Comparison of ENCODE assay signal across 24 mouse cellular contexts in the genomic region with DNA sequence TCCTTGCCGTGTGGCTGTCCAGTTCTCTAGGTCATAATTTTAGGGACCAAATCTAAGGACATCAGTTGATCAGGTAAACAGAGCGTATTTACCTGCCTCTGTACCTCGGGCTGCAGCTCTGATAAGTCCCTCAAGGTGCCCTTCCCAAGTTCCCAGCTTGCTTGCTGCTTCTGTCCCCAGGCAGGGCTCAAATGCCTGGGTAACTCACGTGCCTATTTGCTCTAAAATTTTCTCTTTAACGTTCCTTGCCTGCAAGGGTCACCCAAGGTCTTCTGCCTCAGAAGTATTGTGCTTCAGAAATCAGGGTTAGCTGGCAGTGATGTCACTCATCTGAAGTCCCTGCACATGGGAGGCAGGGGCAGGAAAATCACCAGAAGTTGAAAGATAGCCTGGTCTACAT. TPM values are rescaled to one million over a fixed set of nuclear protein-coding genes. Genes with fewer than 3 reads are reported as not detected.
DNase-seq lines count a peak whose midpoint lies in the region; ATAC-seq lines count a peak whose summit lies in the region.
"Had no signal": no experiment of that assay in that cellular context is flagged by ENCODE, and none has a peak within 500 bp of the region (broad histone marks: within the 10 kb centered on the region; RNA-seq: fewer than 3 reads in every experiment).

No protein-coding gene starts in this region.

- no peaks in the 10 kb centered on the region for H3K36me3 ChIP-seq in heart, embryonic 10.5 days
- H3K36me3 ChIP-seq in heart, embryonic 12.5 days: no peaks in the 10 kb centered on the region
- H3K36me3 ChIP-seq in kidney, embryonic 16.5 days (ENCODE audit: insufficient read depth, low read length): no peaks in the 10 kb centered on the region
- H3K36me3 ChIP-seq: embryonic facial prominence, embryonic 12.5 days; forebrain, embryonic 15.5 days; hindbrain, embryonic 13.5 days had no signal

- H3K9me3 ChIP-seq in heart, embryonic 10.5 days: no peaks in the 10 kb centered on the region
- no peaks in the 10 kb centered on the region for H3K9me3 ChIP-seq in heart, embryonic 12.5 days (replicated peaks)
- H3K9me3 ChIP-seq in kidney, embryonic 16.5 days (ENCODE audit: low read length): no peaks in the 10 kb centered on the region
- H3K9me3 ChIP-seq: embryonic facial prominence, embryonic 12.5 days; forebrain, embryonic 15.5 days; hindbrain, embryonic 13.5 days had no signal

- no peaks in the 10 kb centered on the region for H3K4me1 ChIP-seq in heart, embryonic 10.5 days
- H3K4me1 ChIP-seq in heart, embryonic 12.5 days (replicated peaks): peaks cover 26% of the 10 kb centered on the region
- no peaks in the 10 kb centered on the region for H3K4me1 ChIP-seq in kidney, embryonic 16.5 days (ENCODE audit: insufficient read depth, low read length)
- H3K4me1 ChIP-seq: embryonic facial prominence, embryonic 12.5 days; forebrain, embryonic 15.5 days; hindbrain, embryonic 13.5 days had no signal

- no peak for ATAC-seq in heart, embryonic 12.5 days (ENCODE audit: insufficient number of reproducible peaks, low FRiP score)
- ATAC-seq in kidney, embryonic 16.5 days (ENCODE audit: low FRiP score, low TSS enrichment): no peak
- ATAC-seq: activated CD4-positive, CD25-positive, alpha-beta regulatory T cell, adult 4 months; forebrain, embryonic 15.5 days; hindbrain, postnatal 0 days had no signal

- no peak for DNase-seq in heart, embryonic 10.5 days (ENCODE audit: low spot score)
- peak; percentile 26 for DNase-seq in heart, postnatal 4 days
- DNase-seq in heart, adult 9 months (ENCODE audit: low spot score in 2 of 2): no peak
- peak; percentile 32 for DNase-seq in kidney, postnatal 14 days
- DNase-seq: adrenal gland, postnatal 14 days; cerebellum, adult 11-12 months; cerebellum, adult 9-10 months; cerebellum, postnatal 25 days; gastrocnemius, postnatal 36 days had no signal

- peak overlapping the region; percentile 44; the same call in 1 of the 2 replicates for H3K27ac ChIP-seq in heart, embryonic 10.5 days
- H3K27ac ChIP-seq in heart, embryonic 12.5 days (ENCODE audit: poor library complexity, severe bottlenecking): no peak overlapping the region
- no peak overlapping the region for H3K27ac ChIP-seq in kidney, embryonic 16.5 days (ENCODE audit: low read length)
- H3K27ac ChIP-seq: embryonic facial prominence, embryonic 12.5 days; forebrain, embryonic 15.5 days; hindbrain, embryonic 13.5 days; hindbrain, postnatal 0 days had no signal

- H3K4me3 ChIP-seq in heart, embryonic 10.5 days: no peak overlapping the region
- no peak overlapping the region for H3K4me3 ChIP-seq in heart, embryonic 12.5 days
- no peak overlapping the region for H3K4me3 ChIP-seq in kidney, embryonic 16.5 days (ENCODE audit: low read length)
- H3K4me3 ChIP-seq: embryonic facial prominence, embryonic 12.5 days; forebrain, embryonic 15.5 days; hindbrain, embryonic 13.5 days had no signal

- 50% methylated on average over 5 of the region's 5 CpGs for WGBS in heart, embryonic 10.5 days
- WGBS in heart, embryonic 12.5 days: 40% methylated on average over 5 of the region's 5 CpGs
- WGBS in kidney, embryonic 16.5 days: 55% methylated on average over 5 of the region's 5 CpGs

- H3K9ac ChIP-seq in heart, embryonic 12.5 days: no peak overlapping the region
- no peak overlapping the region for H3K9ac ChIP-seq in kidney, embryonic 16.5 days (replicated peaks; ENCODE audit: low read length)
- H3K9ac ChIP-seq: embryonic facial prominence, embryonic 12.5 days; forebrain, embryonic 15.5 days; hindbrain, embryonic 13.5 days had no signal

- H3K4me2 ChIP-seq in heart, embryonic 12.5 days: no peak overlapping the region
- no peak overlapping the region for H3K4me2 ChIP-seq in kidney, embryonic 16.5 days (replicated peaks; ENCODE audit: low read depth, low read length)
- H3K4me2 ChIP-seq: embryonic facial prominence, embryonic 12.5 days; forebrain, embryonic 15.5 days; hindbrain, embryonic 13.5 days had no signal

- no peaks in the 10 kb centered on the region; the same call in 1 of the 2 replicates for H3K27me3 ChIP-seq in heart, embryonic 10.5 days (ENCODE audit: insufficient read depth, poor library complexity, severe bottlenecking)
- no peaks in the 10 kb centered on the region for H3K27me3 ChIP-seq in heart, embryonic 12.5 days (replicated peaks)
- H3K27me3 ChIP-seq in kidney, embryonic 16.5 days (ENCODE audit: insufficient read depth, low read length): peaks cover 3% of the 10 kb centered on the region; the same call in 1 of the 2 replicates
- H3K27me3 ChIP-seq: CH12.LX; embryonic facial prominence, embryonic 12.5 days; forebrain, embryonic 15.5 days; Patski had no signal

RNA-seq across cellular contexts. Expression of a gene that starts 58.0 kb away (rescaled TPM):
- not detected in 2 replicates for polyA plus RNA-seq in heart, embryonic 10.5 days (2016; fragmentation: Nextera tagmentation; extraction: Ambion mirVana)
- polyA plus RNA-seq in heart, embryonic 12.5 days (2016; fragmentation: Nextera tagmentation; extraction: Ambion mirVana): not detected in 2 replicates
- total RNA-seq in heart, postnatal 4 days (2021): not detected
- not detected in 2 replicates for polyA plus RNA-seq in kidney, embryonic 16.5 days (2015; fragmentation: Nextera tagmentation; extraction: Ambion mirVana)
- total RNA-seq: adrenal gland, adult 18-20 months; adrenal gland, postnatal 14 days; gastrocnemius, adult 8-10 months; gastrocnemius, postnatal 36 days; heart, adult 8-10 months; hematopoietic stem cell, adult 5-6 weeks; hindbrain, postnatal 0 days had no signal
- polyA plus RNA-seq: activated CD4-positive, CD25-positive, alpha-beta regulatory T cell, adult 4 months; cortical plate, adult 2 months; hindbrain, embryonic 13.5 days; hindbrain, postnatal 0 days; intestine, embryonic 14.5 days; Patski had no signal

Comparison
In these comparisons a context has a peak if more than half of its experiments do, and no peak if none do; other contexts are left out.
1. DNase-seq: peak in heart, postnatal 4 days (single experiment) and kidney, postnatal 14 days (single experiment); none in heart, embryonic 10.5 days (single experiment) and heart, adult 9 months (0 of 2).